Mouse (Mus musculus) stomach, adult 2 months (tissue): ENCODE measurements around the gene Olfr1220. TPM values are rescaled to one million over a fixed set of nuclear protein-coding genes. Genes with fewer than 3 reads are reported as not detected.

Source experiments
- polyA plus RNA-seq: library from polyadenylated mRNA; depleted of rRNA; stranded (reverse); fragments of >200 nt; gene quantifications from 2 replicates; pipeline ENCODE4 v1.2.3, GENCODE M21; 2012; rRNA removed

The Olfr1220 gene
- polyA plus RNA-seq: not detected in 2 replicates

DNA sequence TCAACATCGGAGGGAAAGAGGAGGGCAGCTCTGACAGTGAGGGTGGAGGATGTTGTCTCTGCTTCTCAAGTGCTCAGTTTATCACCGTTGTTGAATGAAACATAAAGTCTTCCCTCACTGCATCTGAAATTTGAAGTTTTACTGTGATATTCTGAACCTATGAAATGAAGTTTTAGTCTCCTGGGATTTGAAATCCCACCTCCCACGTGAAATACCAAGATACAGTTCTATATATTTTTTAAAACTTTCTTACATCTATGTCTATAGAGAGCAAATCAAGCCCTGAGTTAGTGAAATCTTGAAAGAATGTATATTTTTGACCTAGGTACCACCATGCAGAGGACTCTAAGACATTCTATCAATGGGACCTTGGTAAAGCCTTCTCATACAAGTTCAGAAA, at the start of gene Olfr1220:
Olfr1220 (minus strand) TSS at position 101 of the 400 bp plus-strand sequence.

DNA sequence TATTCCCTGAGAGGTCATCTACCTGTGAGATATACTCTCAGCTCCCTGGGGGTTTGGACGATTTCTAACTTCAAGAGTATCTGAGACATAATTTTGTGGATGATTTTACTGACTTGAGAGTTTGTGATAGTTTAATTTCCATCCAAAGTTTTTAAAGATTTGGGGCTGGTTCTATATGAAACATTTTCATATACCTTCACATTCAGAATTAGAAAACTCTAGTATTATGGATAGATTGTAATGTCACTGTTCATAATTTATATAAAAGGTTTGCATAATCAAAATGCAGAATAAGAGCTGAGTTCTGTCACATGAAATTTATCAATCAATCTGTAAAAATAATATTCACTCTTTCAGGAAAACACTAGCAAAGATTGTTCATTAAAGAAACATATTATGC, 44.8 kb upstream of the Olfr1220 start, which contains the start of gene Olfr1223:
Olfr1223 (minus strand) TSS at position 101 of the 400 bp plus-strand sequence.

DNA sequence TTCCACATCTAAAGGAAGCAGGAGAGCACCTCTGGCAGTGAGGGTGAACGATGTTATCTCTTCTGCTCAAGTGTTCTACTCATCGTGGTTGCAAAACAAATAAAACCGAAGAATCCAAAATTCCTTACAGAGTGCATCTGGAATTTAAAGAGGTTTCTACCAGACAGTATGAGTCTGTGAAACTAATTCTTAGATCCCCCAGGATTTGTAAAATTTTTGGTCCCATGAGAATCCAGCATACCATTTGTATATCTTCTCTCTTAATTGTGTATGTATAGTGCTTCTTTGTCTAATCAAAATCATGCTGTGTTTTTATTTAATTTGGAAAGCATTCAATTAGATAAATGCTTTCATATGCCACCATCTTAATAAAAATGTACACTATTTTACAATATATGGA, 26.3 kb upstream of the Olfr1220 start, which contains the start of gene Olfr1222:
Olfr1222 (minus strand) TSS at position 101 of the 400 bp plus-strand sequence.

GRCm38 (mm10) chr2:89117183-89117582, 10.5 kb upstream of the Olfr1220 start, which contains the start of gene Olfr1221:
Gene Olfr1221 (minus strand): TSS chr2:89117283.

DNA sequence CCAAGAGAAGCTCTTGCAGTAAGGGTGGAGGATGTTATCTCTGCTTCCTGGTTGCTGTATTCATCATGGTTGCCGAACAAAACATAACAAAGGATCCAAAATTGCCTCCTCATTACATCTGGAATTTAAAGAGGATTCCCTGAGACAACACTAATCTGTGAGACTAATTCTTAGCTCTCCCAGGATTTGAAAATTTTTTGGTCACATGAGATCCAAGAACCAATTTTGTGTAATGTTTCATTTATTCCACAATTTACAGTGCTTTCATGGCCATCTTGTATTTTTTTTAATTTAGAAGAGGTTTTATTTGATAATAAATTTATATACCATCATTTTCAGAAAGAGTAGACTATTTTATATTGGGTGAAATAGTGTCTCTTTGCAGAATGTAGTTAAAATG, 23.2 kb downstream of the Olfr1220 start, which contains the start of gene Olfr1219:
Olfr1219 (minus strand) TSS at position 101 of the 400 bp plus-strand sequence.

DNA sequence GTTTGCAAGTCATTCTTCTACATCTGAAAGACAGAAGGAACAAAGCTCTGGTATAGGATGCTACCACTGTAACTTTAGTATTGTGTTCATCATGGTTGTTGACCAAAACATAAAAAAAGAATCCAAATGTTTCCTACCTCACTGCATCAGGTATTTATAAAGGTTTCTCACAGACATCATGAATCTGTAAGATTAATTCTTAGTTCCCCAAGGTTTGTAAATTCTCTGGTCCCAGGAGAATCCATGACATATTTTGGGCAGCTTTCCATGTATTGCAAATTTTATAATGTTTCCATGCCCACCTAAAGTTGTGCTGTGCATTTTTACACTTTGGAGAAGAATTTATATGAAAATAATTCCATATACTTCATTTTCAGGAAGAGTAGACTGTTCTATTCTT, 45.5 kb downstream of the Olfr1220 start, which contains the start of gene Olfr1218:
Olfr1218 (minus strand) TSS at position 101 of the 400 bp plus-strand sequence.

Other genes with a start within 250 kb of the Olfr1220 start
- gene Olfr1206, start 243.6 kb downstream of the Olfr1220 start, polyA plus RNA-seq: not detected in 2 replicates
- not detected in 2 replicates for gene Olfr1208, start 204.5 kb downstream of the Olfr1220 start, polyA plus RNA-seq
- not detected in 2 replicates for gene Olfr1209, start 191.7 kb downstream of the Olfr1220 start, polyA plus RNA-seq
- gene Olfr1211, start 168.7 kb downstream of the Olfr1220 start, polyA plus RNA-seq: not detected in 2 replicates
- gene Olfr1212, start 152.9 kb downstream of the Olfr1220 start, polyA plus RNA-seq: not detected in 2 replicates
- not detected in 2 replicates for gene Gm13762, start 126.6 kb downstream of the Olfr1220 start, polyA plus RNA-seq
- not detected in 2 replicates for gene Olfr1214, start 114.2 kb downstream of the Olfr1220 start, polyA plus RNA-seq
- gene Olfr1215, start 99.9 kb downstream of the Olfr1220 start, polyA plus RNA-seq: not detected in 2 replicates
- not detected in 2 replicates for gene Olfr1216, start 88.5 kb downstream of the Olfr1220 start, polyA plus RNA-seq
- not detected in 2 replicates for gene Olfr1217, start 74.8 kb downstream of the Olfr1220 start, polyA plus RNA-seq
- gene Olfr1218, start 45.6 kb downstream of the Olfr1220 start, polyA plus RNA-seq: not detected in 2 replicates
- gene Olfr1219, start 23.3 kb downstream of the Olfr1220 start, polyA plus RNA-seq: not detected in 2 replicates
- not detected in 2 replicates for gene Olfr1221, start 10.4 kb upstream of the Olfr1220 start, polyA plus RNA-seq
- not detected in 2 replicates for gene Olfr1222, start 26.2 kb upstream of the Olfr1220 start, polyA plus RNA-seq
- not detected in 2 replicates for gene Olfr1223, start 44.7 kb upstream of the Olfr1220 start, polyA plus RNA-seq
- not detected in 2 replicates for gene Olfr1224-ps1, start 57.3 kb upstream of the Olfr1220 start, polyA plus RNA-seq
- not detected in 2 replicates for gene Olfr1225, start 67.8 kb upstream of the Olfr1220 start, polyA plus RNA-seq
- not detected in 2 replicates for gene Olfr1226, start 93.2 kb upstream of the Olfr1220 start, polyA plus RNA-seq
- gene Olfr1228, start 147.2 kb upstream of the Olfr1220 start, polyA plus RNA-seq: not detected in 2 replicates
- gene Olfr1229, start 181.2 kb upstream of the Olfr1220 start, polyA plus RNA-seq: not detected in 2 replicates
- not detected in 2 replicates for gene Olfr1230, start 190.4 kb upstream of the Olfr1220 start, polyA plus RNA-seq
- gene Olfr1231, start 200.2 kb upstream of the Olfr1220 start, polyA plus RNA-seq: not detected in 2 replicates
- gene Olfr1232, start 222.8 kb upstream of the Olfr1220 start, polyA plus RNA-seq: not detected in 2 replicates
- gene Olfr1233, start 235.6 kb upstream of the Olfr1220 start, polyA plus RNA-seq: not detected in 2 replicates